Mouse (Mus musculus) gastrocnemius, postnatal 14 days (tissue): ENCODE results near the gene Golgb1. TPM values are rescaled to one million over a fixed set of nuclear protein-coding genes. Genes with fewer than 3 reads are reported as not detected.
"Not testable (repeated sequence)": the region's sequence is repeated elsewhere in the genome, so short reads cannot be mapped to it uniquely, and the experiment has no call there.

Experiments
- DNase-seq: peaks from one replicate; pipeline ENCODE4 v3.0.0; 2021; ENCODE audit warnings: mixed read lengths
- intact Hi-C: fragments of 180-260 bp; cut with DNase I; formaldehyde crosslinking; loops from one replicate; pipeline ENCODE4 v1.15.1; 2025; ENCODE audit warnings: low total_unique reads
- long read RNA-seq, 2 experiments: library from polyadenylated mRNA; stranded (forward); transcript quantifications; one replicate each; pipeline ENCODE4 v2.0.0; 2021
- total RNA-seq, 2 experiments: library from RNA; stranded (reverse); gene quantifications; 2 replicates each; pipeline ENCODE4 v1.2.3; 2021

Golgb1 gene
- total RNA-seq, result 10 to 100 TPM; 19.4 to 21.8 TPM
- long read RNA-seq, experiment 1, partial matches to known transcripts, result 3 of 7 reads
- long read RNA-seq, experiment 1, other reads (novel, unspliced or antisense), result 4 of 7 reads
- long read RNA-seq, experiment 2, partial matches to known transcripts, result 2 of 5 reads
- long read RNA-seq, experiment 2, other reads (novel, unspliced or antisense), result 3 of 5 reads

GRCm38 (mm10) chr16:36874583-36875275 lies at the start of gene Golgb1, which contains the start of gene Eaf2:
TSS of gene Golgb1 (plus strand) at chr16:36875140.
TSS of gene Eaf2 (minus strand) at chr16:36875003.
- DNase-seq, result peak; percentile 96
- intact Hi-C loops, result no loop called here

DNA sequence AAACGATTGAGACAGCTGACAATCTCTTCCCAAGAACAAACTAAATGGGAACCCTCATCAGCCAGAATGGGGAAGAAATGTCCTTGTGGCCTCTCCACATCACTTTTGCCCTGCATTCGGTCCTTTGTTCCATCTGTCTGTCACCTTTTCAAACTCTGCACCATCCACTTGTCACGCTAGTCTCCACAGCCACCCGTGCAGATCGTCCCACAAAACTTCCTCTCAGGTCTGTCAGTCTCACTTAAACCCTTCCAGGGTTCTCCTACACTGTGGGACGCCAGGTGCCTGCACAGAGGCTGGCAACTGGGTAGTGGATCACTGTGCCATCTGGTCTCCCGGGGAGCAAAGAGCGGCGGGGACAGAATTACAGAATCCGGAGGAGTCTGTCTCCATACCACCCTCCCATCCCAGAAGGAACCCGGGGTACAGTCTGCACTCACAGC lies 47.3 kb upstream of the Golgb1 start:
- no peak for DNase-seq
- intact Hi-C loops, result no loop called here

DNA sequence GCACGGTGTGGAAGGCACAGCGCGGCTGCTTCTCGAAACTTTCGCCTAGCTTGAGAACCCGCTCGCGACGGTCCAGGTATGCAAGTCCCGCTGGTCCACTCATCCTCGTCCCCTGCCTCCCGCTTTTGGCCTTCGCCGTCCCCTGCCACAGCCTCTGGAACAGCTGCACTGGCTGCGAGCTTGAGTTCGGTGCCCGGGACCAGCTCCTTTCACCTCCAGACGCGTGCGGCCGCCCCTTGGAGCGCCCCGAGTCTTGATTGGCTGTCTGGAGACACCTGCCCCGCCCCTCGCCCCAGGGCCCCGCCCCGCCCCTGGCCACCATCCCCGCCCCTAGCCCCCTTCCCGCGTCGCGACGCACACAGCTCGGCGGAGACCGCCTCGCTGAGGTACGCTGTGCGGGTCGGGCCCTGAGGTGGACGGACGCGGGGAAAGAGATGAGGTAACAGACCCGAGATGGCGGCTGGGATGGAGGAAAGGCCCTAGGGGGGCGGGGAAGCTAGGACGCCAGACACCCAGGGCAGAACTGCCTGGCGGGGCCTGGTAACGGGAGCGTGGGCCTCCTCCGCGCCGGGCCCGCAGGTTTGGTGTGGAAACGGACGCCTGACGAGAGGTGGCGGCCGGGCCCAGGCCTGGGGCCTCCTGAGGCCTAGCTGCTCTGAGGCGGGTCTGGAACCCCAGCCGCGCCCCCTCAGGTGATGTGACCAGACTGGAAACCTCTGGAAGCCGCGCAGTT lies 46.7 kb upstream of the Golgb1 start, which contains the start of gene Iqcb1:
Gene Iqcb1, plus strand, starts transcription at position 332 of the 733 bp plus-strand sequence.
- intact Hi-C loops, result no loop called here
- peak; percentile 79 for DNase-seq

GRCm38 (mm10) chr16:36828820-36829219 lies 46.1 kb upstream of the Golgb1 start:
- intact Hi-C loops, result no loop called here
- no peak for DNase-seq

GRCm38 (mm10) chr16:36846894-36847293 lies 28.0 kb upstream of the Golgb1 start:
- DNase-seq, intact Hi-C loops: not testable (repeated sequence)

DNA sequence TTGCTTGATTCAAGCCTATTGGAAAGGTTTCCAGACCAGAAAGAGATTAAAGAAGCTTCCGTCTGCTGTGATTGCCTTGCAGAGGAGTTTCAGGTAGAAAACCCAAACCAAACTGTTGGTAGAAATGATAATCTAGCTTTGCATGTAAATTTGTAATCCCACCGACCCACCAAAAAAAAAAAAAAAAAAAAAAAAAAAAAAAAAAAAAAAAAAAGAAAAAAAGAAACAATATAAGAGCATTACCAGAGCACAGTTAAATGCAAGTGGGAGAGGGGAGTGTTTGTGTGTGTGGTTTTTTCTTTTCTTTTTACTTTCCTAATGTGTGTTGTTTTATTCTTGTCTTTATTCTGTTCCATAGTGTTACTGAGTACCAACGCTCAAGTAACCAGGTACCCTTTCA lies 23.7 kb upstream of the Golgb1 start:
- no peak for DNase-seq
- intact Hi-C loops, result no loop called here

- no peak for DNase-seq
- intact Hi-C loops, result no loop called here
Observed at GRCm38 (mm10) chr16:36863585-36863984, 11.4 kb upstream of the Golgb1 start.

- no peak for DNase-seq
- intact Hi-C loops, result no loop called here
Observed at GRCm38 (mm10) chr16:36869442-36869841, 5.5 kb upstream of the Golgb1 start.

DNA sequence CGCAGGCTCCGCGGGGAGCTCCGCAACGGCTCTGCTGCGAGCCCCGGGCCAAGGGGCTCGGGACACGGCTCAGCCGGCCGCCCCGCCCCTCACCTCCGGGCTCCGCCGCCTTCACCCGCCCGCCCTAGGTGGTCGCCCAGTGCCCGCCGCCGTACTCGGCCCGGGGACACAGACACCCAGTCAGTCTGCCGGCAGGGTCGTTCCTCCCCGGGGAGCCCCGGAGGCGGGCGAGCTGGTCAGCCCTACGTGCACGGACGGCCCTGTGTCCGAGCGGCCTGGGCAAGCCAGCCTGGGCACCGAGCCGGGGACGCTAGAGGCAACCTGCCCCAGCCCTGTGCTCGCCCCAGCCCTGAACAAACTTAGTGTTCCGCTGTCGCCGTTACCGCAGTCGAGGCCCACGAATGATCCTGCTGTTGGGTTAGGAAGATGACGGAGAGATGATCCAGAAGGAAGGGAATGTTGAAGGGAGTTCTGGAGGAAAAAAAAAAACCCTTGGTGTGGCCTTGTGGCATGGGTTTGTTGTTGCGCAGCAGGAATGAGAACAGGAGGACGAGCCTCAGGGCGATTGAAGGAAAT lies 424 bp downstream of the Golgb1 start:
- DNase-seq, result peak; percentile 66
- intact Hi-C loops, result no loop called here

DNA sequence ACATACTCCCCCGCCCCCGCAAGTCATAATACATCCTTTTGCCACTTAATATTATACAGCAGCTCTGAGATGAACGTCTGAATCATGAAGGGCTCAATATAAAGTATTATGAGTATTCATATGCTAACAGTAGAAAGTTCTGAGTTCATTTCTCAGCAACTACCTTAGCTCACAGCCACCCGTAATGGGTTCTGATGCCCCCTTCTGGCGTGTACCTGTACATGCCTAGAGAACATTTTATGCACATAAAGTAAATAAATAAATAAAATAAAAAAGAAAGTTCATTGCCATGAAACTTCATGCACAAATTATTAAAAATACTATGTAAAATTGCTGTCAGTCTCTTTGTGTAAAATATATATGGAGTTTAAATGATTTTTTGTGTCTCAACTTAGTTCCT lies 2.4 kb downstream of the Golgb1 start:
- intact Hi-C loops, result no loop called here
- DNase-seq, result no peak

- DNase-seq, result no peak
- intact Hi-C loops, result no loop called here
Observed at GRCm38 (mm10) chr16:36882737-36883343, 7.9 kb downstream of the Golgb1 start.

GRCm38 (mm10) chr16:36884881-36885280 lies 9.9 kb downstream of the Golgb1 start:
- intact Hi-C loops, result no loop called here
- peak; percentile 7 for DNase-seq

GRCm38 (mm10) chr16:36885912-36886311 lies 11.0 kb downstream of the Golgb1 start:
- intact Hi-C loops, result no loop called here
- no peak for DNase-seq

- intact Hi-C loops, result no loop called here
- no peak for DNase-seq
Observed at GRCm38 (mm10) chr16:36887546-36887945, 12.6 kb downstream of the Golgb1 start.

GRCm38 (mm10) chr16:36890559-36890958 lies 15.6 kb downstream of the Golgb1 start:
- no peak for DNase-seq
- intact Hi-C loops, result no loop called here

- intact Hi-C loops, result no loop called here
- no peak for DNase-seq
Observed at GRCm38 (mm10) chr16:36891415-36891814, 16.5 kb downstream of the Golgb1 start.

DNA sequence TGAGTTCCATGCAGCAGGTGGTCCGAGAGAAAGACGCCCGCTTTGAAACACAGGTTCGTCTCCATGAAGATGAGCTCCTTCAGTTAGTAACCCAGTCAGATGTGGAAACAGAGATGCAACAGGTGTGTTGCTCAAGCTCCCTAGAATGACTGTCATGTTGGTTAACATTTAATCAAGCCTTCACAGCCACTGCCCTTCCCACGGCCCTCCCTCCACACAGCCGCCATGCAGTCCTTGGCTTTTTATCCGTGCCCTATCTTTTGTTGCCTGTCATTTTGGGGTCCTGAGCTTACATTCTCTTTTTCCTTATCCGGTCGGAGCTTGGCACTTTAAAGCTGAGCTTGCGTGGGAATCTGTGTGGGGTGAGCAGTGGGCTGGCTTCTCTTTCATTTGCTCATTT lies 18.4 kb downstream of the Golgb1 start:
- DNase-seq, result no peak
- intact Hi-C loops, result no loop called here

- DNase-seq, result no peak
- intact Hi-C loops, result no loop called here
Observed at GRCm38 (mm10) chr16:36896712-36897111, 21.8 kb downstream of the Golgb1 start.

DNA sequence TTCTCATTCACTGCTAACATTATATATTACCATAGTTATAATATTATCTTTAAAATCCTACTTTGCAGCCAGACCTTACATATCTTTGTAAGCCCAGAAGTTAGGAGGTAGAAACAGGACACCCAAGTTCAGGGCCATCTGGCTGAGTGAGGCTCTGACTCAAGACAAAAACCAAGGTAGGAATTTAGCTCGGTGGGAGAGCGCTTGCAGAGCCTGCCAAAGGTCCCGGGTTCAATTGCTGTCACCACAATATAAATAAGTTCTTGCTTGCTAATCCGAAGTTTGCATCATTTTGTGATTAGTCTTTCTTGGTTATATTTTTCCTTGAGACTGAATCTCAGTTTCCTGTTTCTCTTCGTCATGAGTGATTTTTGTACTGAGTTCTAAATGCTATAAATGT lies 28.2 kb downstream of the Golgb1 start:
- intact Hi-C loops, result no loop called here
- no peak for DNase-seq

DNA sequence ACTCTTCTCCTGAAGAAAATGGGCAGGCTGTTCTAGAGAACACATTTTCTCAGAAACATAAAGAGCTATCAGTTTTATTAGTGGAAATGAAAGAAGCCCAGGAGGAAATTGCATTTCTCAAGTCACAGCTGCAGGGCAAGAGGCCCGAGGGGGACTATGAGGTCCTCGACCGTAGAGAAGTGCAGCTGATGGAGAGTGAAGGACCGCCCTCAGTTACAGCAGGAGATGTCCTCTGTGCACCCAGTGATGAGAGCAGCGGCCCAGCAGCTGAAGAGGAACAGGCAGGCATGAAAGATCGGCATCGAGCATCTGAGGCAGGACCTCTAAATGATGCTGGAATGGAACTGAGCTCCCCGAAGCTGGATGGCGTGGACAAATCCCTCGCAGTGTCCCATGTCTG lies 37.0 kb downstream of the Golgb1 start:
- no peak for DNase-seq
- intact Hi-C loops, result no loop called here
